In the genomic region with DNA sequence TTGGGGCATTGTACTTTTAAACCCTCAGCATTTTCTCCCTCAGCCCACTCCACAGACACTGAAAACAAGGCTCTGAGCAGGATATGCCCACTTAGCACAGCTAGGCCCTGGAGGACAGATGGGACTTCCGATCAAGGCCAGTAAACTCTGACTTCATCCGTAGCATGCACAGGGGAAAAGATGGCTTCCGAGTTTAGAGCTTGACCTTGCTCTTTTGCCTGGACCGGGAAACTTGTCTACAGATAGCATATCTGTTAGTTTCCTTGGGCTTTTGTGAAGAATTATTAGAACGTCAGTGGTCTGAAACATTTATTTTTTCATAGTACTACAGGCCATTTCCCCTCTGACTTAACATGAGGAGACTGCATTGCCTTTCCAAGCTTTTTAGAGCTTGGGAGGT, we compare ENCODE assay signal across 14 mouse cellular contexts.
"Had no signal": no experiment of that assay in that cellular context is flagged by ENCODE, and none has a peak within 500 bp of the region (broad histone marks: within the 10 kb centered on the region; RNA-seq: fewer than 3 reads in every experiment).

No protein-coding gene starts in this region.

- H3K36me3 ChIP-seq: midbrain, embryonic 13.5 days; neural tube, embryonic 13.5 days; neural tube, embryonic 15.5 days had no signal

- H3K4me2 ChIP-seq: lung, embryonic 14.5 days; midbrain, embryonic 11.5 days; midbrain, embryonic 13.5 days; neural tube, embryonic 13.5 days; neural tube, embryonic 15.5 days had no signal

- ATAC-seq: midbrain, embryonic 13.5 days had no signal

- H3K27me3 ChIP-seq: midbrain, embryonic 13.5 days; neural tube, embryonic 13.5 days had no signal

- H3K9ac ChIP-seq: lung, embryonic 14.5 days; midbrain, embryonic 13.5 days; neural tube, embryonic 13.5 days; neural tube, embryonic 15.5 days had no signal

- H3K27ac ChIP-seq: neural tube, embryonic 13.5 days; neural tube, embryonic 15.5 days had no signal

- DNase-seq: lung, adult 18-20 months; right cerebral cortex, adult 18-20 months; right cerebral cortex, postnatal 25 days; right cerebral cortex, postnatal 4 days; spleen, adult 18-20 months; thymus, adult 18-20 months; thymus, postnatal 14 days; thymus, postnatal 36 days had no signal

- H3K9me3 ChIP-seq: midbrain, embryonic 13.5 days; neural tube, embryonic 13.5 days; neural tube, embryonic 15.5 days had no signal

- H3K4me3 ChIP-seq: midbrain, embryonic 13.5 days; myocyte; neural tube, embryonic 13.5 days; neural tube, embryonic 15.5 days had no signal
